Mouse (Mus musculus) frontal cortex, postnatal 36 days (tissue): ENCODE measurements around the gene Tm9sf3.
"Not testable (repeated sequence)": the region's sequence is repeated elsewhere in the genome, so short reads cannot be mapped to it uniquely, and the experiment has no call there.

Source experiments
- DNase-seq, 2 experiments: peaks; one replicate each; pipeline ENCODE4 v3.0.0; 2022; ENCODE audit warnings: low spot score in 2 of 2

Tm9sf3 gene

GRCm38 (mm10) chr19:41263630-41264295, at the start of gene Tm9sf3:
Gene Tm9sf3 (minus strand): TSS chr19:41263997.
- DNase-seq = peak; percentile 84 to 88

DNA sequence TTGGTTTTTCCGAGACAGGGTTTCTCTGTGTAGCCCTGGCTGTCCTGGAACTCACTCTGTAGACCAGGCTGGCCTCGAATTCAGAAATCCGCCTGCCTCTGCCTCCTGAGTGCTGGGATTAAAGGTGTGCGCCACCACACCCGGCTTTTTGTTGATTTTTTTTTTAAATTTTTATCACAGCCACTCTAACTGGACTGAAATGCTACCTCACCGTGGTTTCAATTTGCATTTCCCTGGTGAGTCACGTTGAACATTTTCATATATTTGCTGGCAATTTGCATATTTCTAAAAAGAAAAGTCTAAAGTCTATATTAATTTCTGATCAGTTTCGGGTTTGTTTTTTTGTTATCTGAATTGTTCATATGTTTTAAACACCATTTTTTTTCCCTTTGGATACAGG, 48.8 kb upstream of the Tm9sf3 start:
- DNase-seq = not testable (repeated sequence)

GRCm38 (mm10) chr19:41312027-41312426, 48.2 kb upstream of the Tm9sf3 start:
- no peak for DNase-seq

GRCm38 (mm10) chr19:41310971-41311703, 47.3 kb upstream of the Tm9sf3 start:
- peak; percentile 10 to 31 for DNase-seq

DNA sequence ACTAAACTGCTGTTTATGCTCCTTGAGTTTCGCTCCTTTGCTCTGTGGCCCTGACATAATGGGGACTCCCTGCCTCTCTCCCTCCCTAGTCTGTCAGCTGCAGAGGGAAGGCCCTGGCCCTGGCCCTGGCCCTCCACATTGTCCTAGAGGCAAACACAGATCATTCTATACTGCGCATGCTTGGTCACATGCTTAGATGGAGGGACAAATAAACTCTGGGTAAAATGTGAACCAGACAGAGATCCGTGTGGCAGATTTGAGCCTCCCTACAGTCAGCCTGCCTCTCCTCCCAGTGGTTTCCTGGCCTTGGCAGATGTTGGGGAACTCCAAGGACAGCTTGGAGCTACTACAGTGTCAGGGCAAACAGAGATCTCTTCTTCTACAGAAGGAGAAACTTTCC, 40.1 kb upstream of the Tm9sf3 start:
- no peak for DNase-seq

DNA sequence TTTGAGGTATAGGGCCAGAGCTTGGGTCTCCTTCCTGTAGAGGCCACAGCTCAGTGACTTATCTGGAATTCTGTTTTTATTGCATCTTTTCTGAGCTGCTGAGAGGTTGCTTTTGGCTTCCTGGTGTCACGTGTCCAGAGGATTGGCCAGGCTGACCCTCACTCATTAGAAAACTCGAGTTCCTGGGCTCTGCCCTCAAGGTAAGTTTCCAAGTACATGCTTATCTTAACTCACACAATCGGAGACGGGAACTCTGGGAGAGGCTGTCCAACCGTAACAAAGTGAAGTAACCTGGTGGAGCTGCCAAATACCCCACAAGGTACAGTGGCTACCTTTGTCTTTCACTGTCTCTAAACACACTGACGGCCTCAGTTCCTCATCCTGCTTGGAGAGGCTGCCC, 39.6 kb upstream of the Tm9sf3 start:
- DNase-seq = no peak

GRCm38 (mm10) chr19:41301856-41302255, 38.1 kb upstream of the Tm9sf3 start:
- DNase-seq = no peak

GRCm38 (mm10) chr19:41299446-41299845, 35.6 kb upstream of the Tm9sf3 start:
- DNase-seq = no peak

DNA sequence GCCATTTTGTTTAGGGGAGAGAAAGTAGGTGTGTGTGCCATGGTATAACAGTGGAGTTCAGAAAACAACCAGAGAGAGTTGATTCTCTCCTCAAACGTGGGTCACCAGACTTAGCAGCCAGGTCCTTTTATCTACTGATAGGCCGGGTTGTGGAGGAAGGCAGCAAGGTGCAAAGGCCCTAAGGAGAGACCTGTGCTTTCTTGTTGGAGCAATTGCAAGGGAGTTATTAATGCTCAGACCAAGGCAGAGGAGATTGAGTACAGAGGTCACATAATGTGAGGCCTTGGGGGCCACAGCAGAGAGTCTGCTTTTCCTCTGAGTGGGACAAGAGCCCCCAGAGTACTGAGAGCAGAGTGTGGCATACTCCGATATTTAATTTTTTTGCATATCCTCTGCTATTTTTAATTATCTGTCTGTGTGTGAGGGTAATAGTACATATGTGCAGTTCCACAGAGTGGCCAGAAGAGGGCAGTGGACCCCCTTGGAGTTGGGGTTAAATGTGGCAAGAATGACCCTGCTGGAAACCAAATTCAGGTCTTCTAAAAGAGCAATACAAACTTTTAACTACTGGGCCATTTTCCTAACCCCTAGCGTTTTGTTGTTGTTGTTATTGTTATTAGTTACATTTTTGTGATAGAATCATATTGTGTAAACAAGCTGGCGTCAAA, 27.3 kb upstream of the Tm9sf3 start:
- DNase-seq = no peak

DNA sequence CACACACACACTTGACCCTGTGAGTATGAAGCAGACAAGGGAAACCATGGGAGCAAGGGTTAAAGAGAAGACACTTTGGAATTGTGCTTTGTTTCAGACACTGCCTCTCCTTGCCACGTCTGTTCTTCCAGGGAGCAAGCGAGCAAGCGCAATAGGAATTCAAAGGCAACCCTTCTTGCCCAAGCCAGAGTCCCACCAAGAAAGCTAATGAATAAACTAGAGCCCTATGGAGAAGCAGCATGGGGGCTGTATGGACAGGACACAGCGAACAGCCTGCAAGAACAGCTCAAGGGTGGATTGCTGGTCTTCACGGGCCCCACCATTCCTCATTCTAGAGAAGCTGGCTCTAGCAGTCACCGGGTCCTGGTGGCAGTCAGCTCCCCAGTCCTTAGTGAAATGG, 24.8 kb upstream of the Tm9sf3 start:
- DNase-seq = no peak

DNA sequence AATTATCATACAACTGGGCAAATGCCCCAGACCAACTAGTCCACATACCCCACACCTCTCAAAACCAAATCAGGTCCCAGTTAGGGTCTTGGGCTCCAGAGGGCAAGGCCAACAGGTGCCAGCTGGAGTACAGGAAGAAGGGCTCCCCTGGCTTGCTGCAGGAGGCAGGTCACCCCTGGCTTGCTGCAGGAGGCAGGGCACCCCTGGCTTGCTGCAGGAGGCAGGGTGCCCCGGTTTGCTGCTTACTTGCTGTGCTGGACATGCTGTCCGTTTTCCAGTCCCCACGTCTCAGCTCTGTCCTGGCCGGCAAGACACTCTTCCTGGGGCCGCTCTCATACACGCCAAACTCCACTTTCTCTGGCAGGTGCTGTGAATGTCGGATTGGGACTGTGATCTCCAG, 23.4 kb upstream of the Tm9sf3 start:
- no peak for DNase-seq

DNA sequence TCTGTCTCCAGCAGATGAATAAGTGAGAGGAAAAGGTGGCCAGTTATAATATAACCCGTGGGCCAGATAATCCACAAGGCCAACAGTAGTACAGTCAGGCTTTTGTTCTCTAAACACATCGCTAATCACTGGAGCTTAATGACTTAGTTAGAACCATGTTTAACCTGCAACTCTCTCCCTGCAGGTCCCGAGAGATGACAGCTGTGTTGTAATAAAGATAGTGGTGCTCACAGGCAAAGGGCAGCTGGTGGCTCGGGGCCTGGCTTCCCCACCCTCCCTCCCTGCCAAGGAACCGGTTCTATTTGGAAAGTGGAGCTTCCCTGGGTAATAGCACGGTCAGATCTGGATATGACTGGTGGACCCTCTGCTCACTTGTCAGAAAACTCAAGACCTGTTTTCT, 20.7 kb upstream of the Tm9sf3 start:
- DNase-seq = no peak

DNA sequence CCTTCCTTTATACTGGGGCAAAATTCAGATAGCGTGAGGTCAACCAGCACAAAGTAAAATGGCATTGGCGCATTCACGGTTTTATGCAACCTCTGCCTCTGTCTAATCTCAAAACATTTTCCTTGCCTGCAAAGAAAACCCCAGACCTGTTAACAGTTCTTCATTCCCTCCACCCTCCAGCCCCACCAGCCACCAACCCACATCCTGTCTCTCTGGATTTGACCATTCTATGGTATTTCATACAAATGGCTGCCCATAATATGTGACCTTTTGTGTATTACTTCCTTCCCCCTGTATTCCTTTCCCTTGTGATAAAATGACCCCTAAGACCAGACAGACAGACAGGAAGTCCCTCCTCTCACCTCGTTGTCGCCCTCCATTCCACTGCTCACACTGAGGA, 18.9 kb upstream of the Tm9sf3 start:
- no peak for DNase-seq

- no peak for DNase-seq
Measured at GRCm38 (mm10) chr19:41282216-41282615, 18.4 kb upstream of the Tm9sf3 start.

GRCm38 (mm10) chr19:41279724-41280244, 16.0 kb upstream of the Tm9sf3 start:
- DNase-seq = no peak

DNA sequence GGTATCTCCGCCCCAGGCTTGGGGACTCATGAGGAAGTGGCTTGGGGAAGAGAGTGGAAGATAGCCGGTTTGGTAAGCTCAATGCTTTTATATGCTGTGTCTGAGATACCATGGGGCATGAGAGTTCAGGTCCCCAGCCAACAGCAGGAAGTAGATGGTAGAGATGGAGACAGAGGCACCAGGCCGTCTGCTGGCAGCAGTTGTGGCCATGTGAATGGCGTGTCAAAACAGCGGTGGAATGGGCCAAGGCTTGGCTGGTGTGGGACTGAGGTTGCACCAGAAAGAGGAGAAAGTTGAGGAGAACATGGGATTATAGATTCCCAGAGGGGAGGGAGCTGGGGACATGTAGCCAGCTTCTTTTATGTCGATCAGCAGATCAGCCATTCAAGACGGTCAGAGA, 14.8 kb upstream of the Tm9sf3 start:
- DNase-seq = no peak

DNA sequence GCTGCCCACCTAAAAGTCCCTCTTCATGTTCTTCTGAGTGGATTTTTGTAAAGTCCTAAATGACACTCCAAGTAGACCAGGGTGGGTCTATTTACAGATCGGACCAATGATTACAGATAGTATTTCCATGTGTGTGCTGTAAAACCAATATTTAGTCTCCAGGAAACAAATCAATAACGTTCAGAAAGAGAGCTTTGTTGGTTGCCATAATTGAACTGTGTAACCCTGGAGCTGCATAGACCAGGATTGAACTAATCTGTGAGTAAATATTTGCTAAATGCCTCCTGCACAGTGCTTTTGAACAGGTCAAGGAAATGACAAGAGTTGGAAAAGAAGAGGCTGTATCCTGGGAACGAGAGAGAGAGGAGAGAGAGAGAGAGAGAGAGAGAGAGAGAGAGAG, 11.8 kb upstream of the Tm9sf3 start:
- DNase-seq = no peak

GRCm38 (mm10) chr19:41270906-41271305, 7.1 kb upstream of the Tm9sf3 start:
- DNase-seq = no peak

DNA sequence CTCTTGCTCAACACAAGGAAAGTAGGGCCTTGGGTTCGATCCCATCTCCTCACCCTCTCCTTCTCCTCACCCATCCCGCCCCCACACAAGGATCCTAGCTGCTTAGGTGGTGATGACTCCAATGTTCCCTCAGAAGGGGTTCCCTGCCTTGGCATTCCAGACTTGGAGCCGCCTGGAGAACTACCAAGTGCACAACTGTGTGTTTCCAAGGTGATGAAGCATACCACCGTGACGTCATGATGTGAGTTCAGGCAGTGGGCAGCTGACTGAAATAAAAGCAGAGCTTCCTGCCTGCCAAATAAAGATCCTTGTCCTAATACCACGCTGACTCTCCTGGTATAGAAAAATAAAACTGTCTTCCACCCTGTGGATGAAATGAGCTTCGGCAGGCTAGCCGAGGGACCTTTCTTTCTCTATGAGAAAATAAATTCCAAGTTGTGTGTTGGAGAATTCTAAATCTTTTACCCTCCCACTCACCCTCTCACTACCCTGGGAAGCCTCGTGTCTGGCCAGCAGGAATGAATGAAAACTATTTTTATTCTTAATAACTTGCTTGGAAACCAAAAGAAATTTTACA, 6.4 kb upstream of the Tm9sf3 start:
- peak; percentile 59 for DNase-seq

GRCm38 (mm10) chr19:41266251-41266901, 2.6 kb upstream of the Tm9sf3 start:
- no peak for DNase-seq

DNA sequence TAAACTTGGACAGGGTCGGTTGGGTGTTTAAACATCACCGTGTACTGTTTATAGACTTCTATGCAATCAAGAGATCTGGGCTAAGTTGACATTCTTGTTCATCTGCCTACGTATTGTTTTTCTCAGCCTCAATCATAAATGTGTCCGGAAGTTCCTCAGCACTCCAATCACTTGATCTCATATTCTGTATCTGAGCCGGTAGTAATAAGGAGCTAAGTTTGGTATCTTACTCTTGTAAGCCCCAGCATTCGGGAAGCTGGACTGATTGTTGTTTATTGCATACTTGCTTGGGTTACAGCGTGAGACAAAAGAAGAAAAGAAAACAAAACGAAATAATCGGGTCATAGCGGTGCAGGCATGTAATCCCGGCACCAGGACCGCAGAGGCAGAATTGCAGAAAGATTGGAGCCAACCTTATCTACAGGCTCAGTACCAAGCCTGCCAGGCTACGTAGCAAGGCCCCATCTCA, 568 bp upstream of the Tm9sf3 start:
- peak in 1 of 2 experiments; percentile 26 for DNase-seq
